Mouse (Mus musculus): ENCODE results near the gene Pm20d1.

GRCm38 (mm10) chr1:131829279-131829678, 32.1 kb downstream of the Pm20d1 start:
- TF ChIP-seq CTCF (IDR thresholded peaks at IDR 0.05; ENCODE audit: low read depth), result no peak
- no peak for TF ChIP-seq EP300 (IDR thresholded peaks at IDR 0.05; ENCODE audit: low read depth)

Measured in heart, postnatal 0 days (tissue).